Mouse (Mus musculus) midbrain, embryonic 14.5 days (tissue): Measurements from ENCODE around the gene Psme3. TPM values are rescaled to one million over a fixed set of nuclear protein-coding genes. Genes with fewer than 3 reads are reported as not detected.

Experiments
- microRNA-seq: library from miRNA; unstranded; fragments of <30 nt; microRNA quantifications from one replicate; pipeline ENCODE4, GENCODE M21; 2016
- polyA plus RNA-seq: library from polyadenylated mRNA; unstranded; fragments of >200 nt; fragmentation: Nextera tagmentation; extraction: Ambion mirVana; gene quantifications from 2 replicates; pipeline ENCODE4 v1.2.1, GENCODE M21; 2014

Psme3 gene
- polyA plus RNA-seq, 1 experiment from 2014 or later: 103 TPM

Small RNAs within 50 kb of the gene (microRNA-seq; reads per million reads assigned to microRNA genes)
- gene Gm25593: not detected

Other genes starting within 250 kb of the Psme3 start
- gene Naglu, start 246.2 kb upstream of the Psme3 start, polyA plus RNA-seq: 9.5 and 9.8 TPM in 2 replicates
- 0.16 and 0.43 TPM in 2 replicates for gene Hsd17b1, start 237.8 kb upstream of the Psme3 start, polyA plus RNA-seq
- 43.6 and 44.4 TPM in 2 replicates for gene Coasy, start 233.6 kb upstream of the Psme3 start, polyA plus RNA-seq
- gene Mlx, start 228.9 kb upstream of the Psme3 start, polyA plus RNA-seq: 92.9 and 100 TPM in 2 replicates
- gene Psmc3ip, start 220.8 kb upstream of the Psme3 start, polyA plus RNA-seq: 19.2 and 19.6 TPM in 2 replicates
- gene Retreg3, start 196.3 kb upstream of the Psme3 start, polyA plus RNA-seq: 13.1 and 26.0 TPM in 2 replicates
- 73.3 and 75.5 TPM in 2 replicates for gene Tubg1, start 196.3 kb upstream of the Psme3 start, polyA plus RNA-seq
- gene Tubg2, start 160.3 kb upstream of the Psme3 start, polyA plus RNA-seq: 42.2 and 56.0 TPM in 2 replicates
- 2.3 and 2.8 TPM in 2 replicates for gene Cntnap1, start 145.7 kb upstream of the Psme3 start, polyA plus RNA-seq
- gene Plekhh3, start 144.9 kb upstream of the Psme3 start, polyA plus RNA-seq: 8.2 and 8.4 TPM in 2 replicates
- gene Ccr10, start 140.8 kb upstream of the Psme3 start, polyA plus RNA-seq: 0.16 TPM in 1 of 2 replicates, not detected in the other
- 25.1 and 25.6 TPM in 2 replicates for gene Ezh1, start 89.8 kb upstream of the Psme3 start, polyA plus RNA-seq
- 59.7 and 84.0 TPM in 2 replicates for gene Ramp2, start 70.2 kb upstream of the Psme3 start, polyA plus RNA-seq
- gene Vps25, start 62.5 kb upstream of the Psme3 start, polyA plus RNA-seq: 111 and 134 TPM in 2 replicates
- gene Wnk4, start 55.6 kb upstream of the Psme3 start, polyA plus RNA-seq: 4.3 and 5.3 TPM in 2 replicates
- 0.38 and 0.55 TPM in 2 replicates for gene Cntd1, start 37.2 kb upstream of the Psme3 start, polyA plus RNA-seq
- 221 and 243 TPM in 2 replicates for gene Coa3, start 37.1 kb upstream of the Psme3 start, polyA plus RNA-seq
- 148 and 193 TPM in 2 replicates for gene Becn1, start 13.9 kb upstream of the Psme3 start, polyA plus RNA-seq
- 1.3 and 1.7 TPM in 2 replicates for gene Aoc2, start 8.8 kb downstream of the Psme3 start, polyA plus RNA-seq
- 0.04 TPM in 1 of 2 replicates, not detected in the other for gene Aoc3, start 14.4 kb downstream of the Psme3 start, polyA plus RNA-seq
- not detected in 2 replicates for gene G6pc, start 51.3 kb downstream of the Psme3 start, polyA plus RNA-seq
- gene Aarsd1, start 101.4 kb downstream of the Psme3 start, polyA plus RNA-seq: 90.7 and 101 TPM in 2 replicates
- 7.5 and 7.6 TPM in 2 replicates for gene Gm27029, start 108.6 kb downstream of the Psme3 start, polyA plus RNA-seq
- gene Rundc1, start 108.9 kb downstream of the Psme3 start, polyA plus RNA-seq: 21.1 and 23.1 TPM in 2 replicates
- 1.1 TPM in 2 replicates for gene Ptges3l, start 109.1 kb downstream of the Psme3 start, polyA plus RNA-seq
- gene Rpl27, start 126.1 kb downstream of the Psme3 start, polyA plus RNA-seq: 301 and 329 TPM in 2 replicates
- 1.5 and 5.9 TPM in 2 replicates for gene Ifi35, start 132.2 kb downstream of the Psme3 start, polyA plus RNA-seq
- gene Rnd2, start 148.8 kb downstream of the Psme3 start, polyA plus RNA-seq: 58.6 and 72.6 TPM in 2 replicates
- 99.9 and 129 TPM in 2 replicates for gene Vat1, start 150.0 kb downstream of the Psme3 start, polyA plus RNA-seq
- 1.6 and 4.1 TPM in 2 replicates for gene Brca1, start 235.7 kb downstream of the Psme3 start, polyA plus RNA-seq
- 69.2 and 101 TPM in 2 replicates for gene Nbr1, start 235.9 kb downstream of the Psme3 start, polyA plus RNA-seq